Mouse (Mus musculus): ENCODE data around the gene Rhob. TPM values are rescaled to one million over a fixed set of nuclear protein-coding genes. Genes with fewer than 3 reads are reported as not detected.

Gene Rhob
- polyA plus RNA-seq, 2 experiments, result 6.3 to 14.1 TPM

- Histone ChIP-seq H3K4me2 (ENCODE audit: low read depth) (no peak overlapping the region), H3K9ac (replicated peaks) (no peak overlapping the region), H3K9me3 (ENCODE audit: control insufficient read depth, low read length) (no peaks in the 10 kb centered on the region), H3K27me3 (ENCODE audit: control insufficient read depth, insufficient read depth, low read length) (no peaks in the 10 kb centered on the region), H3K27ac (no peak overlapping the region), H3K4me3 (ENCODE audit: insufficient read depth in 1 of 2, low read depth in 2 of 2, low read length in 2 of 2) (no peak overlapping the region), H3K4me1 (replicated peaks; ENCODE audit: control insufficient read depth in 2 of 2, insufficient read depth in 2 of 2, low read length in 1 of 2) (no peaks in the 10 kb centered on the region), H3K36me3 (replicated peaks; ENCODE audit: control insufficient read depth, insufficient read depth, low read depth) (no peaks in the 10 kb centered on the region)
- ATAC-seq (ENCODE audit: insufficient read depth) (no peak), DNase-seq (ENCODE audit: low read depth in 3 of 3, low spot score in 3 of 3) (no peak)
- 71% methylated on average over 1 of the region's 1 CpGs for WGBS (ENCODE audit: insufficient replicate concordance)
- TF ChIP-seq CTCF (IDR thresholded peaks at IDR 0.05; ENCODE audit: low read depth), result no peak
- TF ChIP-seq EP300 (IDR thresholded peaks at IDR 0.05; ENCODE audit: low read depth), result no peak
Observed at GRCm38 (mm10) chr12:8450028-8450427, 49.8 kb downstream of the Rhob start.

Other genes starting within 250 kb of the Rhob start
- gene Gdf7, start 198.1 kb downstream of the Rhob start, polyA plus RNA-seq (2012; rRNA removed), result not detected in 2 replicates
- not detected in 2 replicates for gene Gdf7, start 198.1 kb downstream of the Rhob start, polyA plus RNA-seq (2014; fragmentation: Nextera tagmentation; extraction: Ambion mirVana)
- 2.4 and 2.7 TPM in 2 replicates for gene Hs1bp3, start 186.6 kb downstream of the Rhob start, polyA plus RNA-seq (2012; rRNA removed)
- gene Hs1bp3, start 186.6 kb downstream of the Rhob start, polyA plus RNA-seq (2014; fragmentation: Nextera tagmentation; extraction: Ambion mirVana), result 2.1 and 2.3 TPM in 2 replicates
- gene Slc7a15, start 99.1 kb upstream of the Rhob start, polyA plus RNA-seq (2012; rRNA removed), result 0.06 TPM in 2 replicates
- 0.11 and 0.16 TPM in 2 replicates for gene Slc7a15, start 99.1 kb upstream of the Rhob start, polyA plus RNA-seq (2014; fragmentation: Nextera tagmentation; extraction: Ambion mirVana)
- gene Pum2, start 174.1 kb upstream of the Rhob start, polyA plus RNA-seq (2012; rRNA removed), result 17.3 and 20.6 TPM in 2 replicates
- gene Pum2, start 174.1 kb upstream of the Rhob start, polyA plus RNA-seq (2014; fragmentation: Nextera tagmentation; extraction: Ambion mirVana), result 18.4 and 20.8 TPM in 2 replicates